Mouse (Mus musculus): ENCODE data around the gene Fancl.

Fancl gene

GRCm38 (mm10) chr11:26489761-26490466, 104.0 kb downstream of the Fancl start:
- peak; percentile 29 for DNase-seq (ENCODE audit: low read depth)

DNA sequence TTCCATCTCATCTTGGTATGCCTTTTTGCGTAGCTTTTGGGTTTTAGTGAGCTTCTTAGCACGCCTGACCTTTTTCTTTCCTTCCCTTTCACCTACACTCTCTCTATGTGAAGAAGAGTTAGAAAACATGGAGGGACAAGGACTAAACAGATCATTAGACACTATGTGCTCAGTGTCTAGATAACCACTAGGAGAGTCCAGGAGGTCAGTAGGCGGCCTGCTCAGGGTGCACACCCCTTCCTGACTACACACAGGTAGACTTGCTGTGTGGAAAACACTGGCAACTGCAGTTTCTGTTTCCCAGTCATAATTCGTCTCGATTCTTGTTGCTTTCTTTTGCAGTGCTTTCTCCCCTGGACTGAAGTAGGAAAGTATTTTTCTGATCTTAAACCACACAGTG, 110.0 kb downstream of the Fancl start:
- no peak for DNase-seq (ENCODE audit: low read depth)

- no peak for DNase-seq (ENCODE audit: low read depth)
These were observed 127.7 kb downstream of the Fancl start for GRCm38 (mm10) chr11:26513683-26514082.

GRCm38 (mm10) chr11:26516086-26516485, 130.2 kb downstream of the Fancl start:
- DNase-seq (ENCODE audit: low read depth) = no peak

GRCm38 (mm10) chr11:26518991-26519390, 133.1 kb downstream of the Fancl start:
- DNase-seq (ENCODE audit: low read depth) = peak; percentile 21
